Mouse (Mus musculus): ENCODE data around the gene Cryba1.

GRCm38 (mm10) chr11:77763673-77764340 is 38.7 kb upstream of the Cryba1 start:
- TF ChIP-seq POLR2A (IDR thresholded peaks at IDR 0.05; ENCODE audit: low read depth, low read length) = no peak
- TF ChIP-seq CTCF (IDR thresholded peaks at IDR 0.05; ENCODE audit: borderline replicate concordance, insufficient read depth, low read length) = no peak

All from embryonic fibroblast, embryonic 13.5 days (primary cell).